Mouse (Mus musculus) naive thymus-derived CD4-positive, alpha-beta T cell, adult 2 months (primary cell): ENCODE data around the gene Tescl.

Experiments used
- DNase-seq: peaks from one replicate; pipeline ENCODE4 v3.0.0-alpha.2; 2011; ENCODE audit warnings: low read depth

Gene Tescl

DNA sequence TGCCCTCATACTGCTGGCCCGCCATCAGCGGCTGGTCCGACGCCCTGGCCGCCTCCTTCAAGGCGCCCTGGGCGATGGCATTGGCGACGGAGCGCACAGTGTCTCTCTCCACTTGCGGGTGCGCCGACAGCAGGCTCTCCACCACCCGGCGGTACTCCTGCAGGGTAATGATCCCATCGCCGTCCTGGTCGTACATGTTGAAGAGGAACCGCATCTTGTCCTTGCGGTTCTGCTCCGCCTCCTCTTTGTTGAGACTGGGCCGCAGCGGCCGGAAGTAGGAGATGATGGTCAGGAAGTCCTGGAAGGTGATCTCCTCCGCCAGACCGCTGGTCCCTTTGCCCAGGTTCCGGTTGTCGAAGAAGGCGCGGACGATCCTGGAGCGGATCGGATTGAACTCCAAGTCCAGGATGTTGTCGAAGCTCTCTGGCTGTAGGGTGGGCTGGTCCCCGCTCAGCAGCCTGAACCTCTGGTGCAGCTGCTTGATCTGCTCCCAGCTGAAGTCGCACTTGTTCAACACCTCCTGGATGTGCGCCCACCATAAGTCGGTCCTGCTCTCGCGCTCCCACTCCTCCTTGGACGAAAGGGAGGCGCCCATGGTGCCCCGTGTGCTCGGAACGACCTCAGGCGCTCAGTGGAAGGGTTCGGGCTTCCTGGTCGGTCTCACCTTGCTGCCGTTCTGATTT is at the start of gene Tescl:
TSS of gene Tescl (minus strand) at position 633 of the 683 bp plus-strand sequence.
- no peak for DNase-seq

DNA sequence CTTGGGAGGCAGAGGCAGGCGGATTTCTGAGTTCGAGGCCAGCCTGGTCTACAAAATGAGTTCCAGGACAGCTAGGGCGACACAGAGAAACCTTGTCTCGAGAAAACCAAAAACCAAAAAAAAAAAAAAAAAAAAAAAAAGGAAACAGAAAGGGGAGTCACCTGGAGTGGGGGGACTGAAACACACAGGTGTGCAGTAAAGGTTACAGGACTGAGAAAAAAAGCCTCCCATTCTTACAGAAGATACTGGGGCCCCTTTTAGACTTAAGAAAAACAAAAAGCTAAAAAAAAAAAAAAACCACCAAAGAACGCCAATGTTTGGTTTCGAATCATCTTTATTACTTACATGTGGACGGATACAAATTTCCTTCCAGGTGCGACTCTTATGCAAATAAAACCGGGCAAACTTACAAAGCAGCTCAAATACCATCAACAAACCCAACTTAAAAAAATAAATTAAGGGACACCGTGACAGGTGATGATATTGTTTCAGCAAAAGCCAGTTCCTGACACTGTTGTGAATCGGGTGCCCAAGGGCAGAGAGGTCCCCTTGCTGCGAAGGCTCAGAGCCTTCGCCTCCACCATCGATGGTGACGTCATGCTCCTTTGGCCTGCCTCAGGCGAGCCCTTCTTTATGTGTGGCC is 49.1 kb upstream of the Tescl start:
- DNase-seq, result no peak

DNA sequence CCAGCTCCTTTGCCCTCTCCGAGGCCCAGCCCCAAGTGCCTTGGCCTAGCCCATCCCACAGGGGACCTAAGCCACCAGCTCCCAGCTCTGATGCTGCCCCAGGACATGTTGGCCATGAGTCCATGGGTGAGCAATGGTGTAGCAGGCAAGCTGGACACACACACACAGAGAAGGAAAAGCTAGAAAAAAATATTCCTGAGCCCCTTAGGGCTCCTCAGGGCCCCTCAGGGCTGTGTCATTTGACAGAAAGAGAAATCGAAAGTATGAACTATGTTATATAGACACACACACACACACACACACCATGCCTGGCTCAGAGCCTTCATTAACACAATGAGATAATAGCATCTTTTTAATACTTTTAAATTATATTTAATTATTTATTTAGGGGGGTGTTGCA is 46.6 kb upstream of the Tescl start:
- peak; percentile 55 for DNase-seq

DNA sequence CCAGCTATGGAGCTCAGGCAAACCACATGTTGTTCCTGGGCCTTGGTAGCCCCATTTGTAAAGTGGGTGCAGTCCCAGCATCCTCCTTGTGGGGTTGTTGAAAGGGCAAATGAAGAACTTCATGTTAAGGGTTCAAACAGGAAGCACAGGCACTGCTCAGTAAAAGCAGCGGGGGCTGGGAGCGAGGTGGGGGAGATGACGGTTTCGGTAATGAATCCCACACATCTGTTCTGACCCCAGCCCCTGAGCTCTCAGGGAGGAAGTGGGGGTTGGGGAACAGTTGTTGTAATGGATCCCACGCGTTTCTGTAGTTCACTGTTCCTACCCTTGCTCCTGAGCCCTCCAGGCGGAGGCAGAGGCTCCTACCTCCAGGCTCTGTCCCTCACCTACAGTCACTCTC is 46.2 kb upstream of the Tescl start:
- DNase-seq, result peak; percentile 71

DNA sequence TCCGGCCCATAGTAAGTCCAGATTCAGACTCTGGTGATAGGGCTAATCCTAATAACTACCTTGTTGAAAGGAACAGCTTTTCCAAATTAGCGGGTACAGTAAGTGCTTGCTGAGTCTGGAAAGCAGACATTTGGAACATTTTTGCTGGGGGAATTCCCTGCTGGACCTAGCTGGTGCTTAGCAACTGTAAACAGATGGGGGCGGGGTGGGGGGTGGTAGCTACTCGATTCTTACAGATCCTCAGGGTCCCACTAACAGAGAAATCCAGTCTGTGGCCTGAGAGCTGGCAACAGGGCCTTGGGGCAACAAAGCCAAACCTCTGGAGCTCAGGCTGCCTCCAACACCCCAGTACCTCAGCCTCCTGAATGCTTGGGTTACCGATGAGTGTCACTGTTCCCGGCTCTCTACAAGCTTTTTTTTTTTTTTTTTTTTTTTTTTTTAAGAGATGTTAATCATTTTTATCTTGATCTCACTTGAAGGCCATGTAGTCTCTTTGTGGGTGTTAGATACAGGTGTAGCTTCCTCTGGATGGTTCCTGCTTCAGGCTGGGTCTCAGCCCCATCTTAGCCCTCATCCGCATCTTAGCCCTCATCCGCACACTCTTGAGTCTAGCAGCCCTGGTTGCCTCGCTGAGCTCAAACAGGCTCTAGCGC is 44.4 kb upstream of the Tescl start:
- peak; percentile 87 for DNase-seq

DNA sequence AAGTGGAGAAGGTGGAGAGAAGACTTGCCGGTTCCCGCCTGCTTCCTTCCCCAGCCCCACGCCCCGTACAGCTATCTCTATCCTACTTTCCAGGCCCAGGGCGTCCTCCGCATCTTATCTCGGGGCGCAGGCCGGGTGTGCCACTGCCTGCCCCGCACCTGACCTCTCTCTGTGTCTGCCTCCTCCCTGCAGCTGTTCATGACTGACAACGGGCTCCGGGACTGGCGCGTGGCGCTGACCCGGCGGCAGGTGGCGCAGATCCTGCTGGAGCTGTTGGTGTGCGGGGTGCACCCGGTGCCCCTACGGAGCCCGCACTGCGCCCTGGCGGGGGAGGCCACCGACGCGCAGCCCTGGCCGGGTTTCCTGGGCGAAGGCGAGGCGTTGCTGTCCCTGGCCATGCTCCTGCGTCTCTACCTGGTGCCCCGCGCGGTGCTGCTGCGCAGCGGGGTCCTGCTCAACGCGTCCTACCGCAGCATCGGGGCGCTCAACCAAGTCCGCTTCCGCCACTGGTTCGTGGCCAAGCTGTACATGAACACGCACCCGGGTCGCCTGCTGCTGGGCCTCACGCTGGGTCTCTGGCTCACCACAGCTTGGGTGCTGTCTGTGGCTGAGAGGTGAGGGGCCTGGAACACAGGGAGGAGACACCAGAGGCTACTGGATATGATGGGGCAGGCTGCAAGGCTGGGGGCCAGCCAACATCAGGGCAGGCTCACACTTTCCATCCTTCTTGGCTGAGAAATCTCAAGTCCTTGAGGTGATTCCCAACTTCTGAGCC is 43.5 kb upstream of the Tescl start:
- peak; percentile 75 for DNase-seq

DNA sequence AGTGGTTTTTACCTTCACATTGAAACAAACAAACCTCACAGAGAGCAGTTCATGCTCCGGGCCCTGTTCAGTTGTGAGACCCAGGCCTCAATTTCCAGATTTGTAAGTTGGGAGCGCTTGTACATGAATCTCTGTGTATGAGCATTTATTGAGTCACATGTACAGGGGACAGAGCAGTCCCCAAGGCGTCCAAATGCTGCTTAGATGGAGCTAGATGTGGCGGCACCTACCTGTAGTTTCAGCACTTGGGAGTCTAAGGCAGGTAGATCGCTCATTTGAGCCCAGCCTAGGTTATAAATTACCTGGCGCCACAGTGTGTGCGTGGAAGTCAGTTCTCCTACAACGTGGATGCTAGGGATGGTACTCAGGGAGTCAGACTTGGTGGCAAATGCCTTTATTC is 42.7 kb upstream of the Tescl start:
- peak; percentile 51 for DNase-seq

DNA sequence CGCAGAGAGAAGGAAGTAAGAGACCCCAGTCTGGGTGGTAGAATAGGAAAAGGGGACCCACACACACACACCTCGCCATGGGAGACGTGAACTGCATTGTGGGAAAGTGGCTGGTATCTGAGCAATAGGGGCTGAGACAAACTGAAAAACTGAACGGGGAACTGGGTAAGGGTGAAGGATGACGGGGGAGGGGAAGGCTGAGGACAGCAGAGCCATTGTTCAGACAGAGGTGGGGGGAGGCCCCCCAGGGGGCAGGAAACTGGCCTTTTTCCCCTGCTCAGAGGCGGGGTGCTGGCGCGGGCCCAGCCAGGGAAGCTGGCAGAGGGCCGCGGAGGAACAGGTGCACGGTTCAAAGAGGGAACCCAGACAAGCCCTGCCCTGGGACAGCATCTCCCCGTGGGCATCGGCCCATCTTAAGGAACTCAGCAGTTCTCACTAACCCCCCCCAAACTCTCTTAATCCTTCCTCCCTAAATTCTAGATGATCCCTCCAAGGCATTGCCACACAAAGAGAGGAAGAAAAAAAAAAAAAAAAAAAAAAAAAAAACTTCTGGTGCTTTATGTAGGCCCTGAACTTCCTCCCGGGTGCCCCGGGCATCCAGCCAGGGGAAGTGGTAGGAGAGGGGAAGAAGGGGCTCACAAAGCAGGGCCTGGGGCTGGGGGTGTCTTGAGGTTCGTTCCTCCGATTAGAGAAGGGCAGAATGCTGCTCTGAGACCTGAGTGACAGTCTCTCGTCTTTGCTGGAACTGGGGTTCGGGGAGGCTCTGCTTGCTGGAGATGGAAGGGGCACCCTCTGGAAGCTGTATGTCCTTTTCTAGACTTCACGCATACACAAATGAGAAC is 40.0 kb upstream of the Tescl start:
- peak; percentile 89 for DNase-seq

DNA sequence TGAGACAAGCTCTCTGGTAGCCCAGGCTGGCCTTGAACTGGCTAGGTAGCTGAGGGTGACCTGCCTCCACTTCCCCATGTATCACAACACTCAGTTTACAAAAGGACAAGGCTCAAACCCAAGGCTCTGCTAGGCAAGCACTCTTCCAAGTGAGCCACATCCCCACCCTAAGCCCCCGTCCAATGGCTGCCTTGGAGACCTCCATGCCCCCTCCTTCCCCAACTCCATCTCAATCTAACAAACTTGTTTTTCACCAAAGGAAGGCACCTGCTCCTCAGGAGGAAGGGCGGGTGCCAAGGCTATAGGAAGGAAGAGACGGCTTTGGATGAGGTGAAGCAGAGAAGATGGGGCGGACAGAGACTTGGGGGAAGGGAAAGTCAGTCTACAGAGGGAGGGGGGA is 39.0 kb upstream of the Tescl start:
- no peak for DNase-seq

DNA sequence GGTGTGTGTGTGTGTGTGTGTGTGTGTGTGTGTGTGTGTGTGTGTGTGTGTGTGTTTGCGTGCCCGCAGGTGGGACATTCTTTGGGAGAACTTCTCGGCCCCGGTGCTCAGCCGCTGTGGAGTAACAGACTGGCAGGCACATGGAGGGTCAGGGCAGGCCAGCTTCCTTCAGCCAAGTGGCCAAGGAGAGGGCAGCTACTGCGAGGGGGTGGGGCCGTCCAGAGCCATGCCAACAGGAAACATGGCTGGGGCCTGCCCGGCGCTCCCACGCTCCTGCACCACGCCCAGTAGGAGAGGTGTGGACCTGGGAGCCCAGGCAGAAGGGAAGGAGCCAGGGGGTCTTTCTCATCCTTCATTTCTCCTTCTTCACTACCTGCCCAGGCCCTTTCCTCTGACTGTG is 38.6 kb upstream of the Tescl start:
- DNase-seq, result peak; percentile 36

DNA sequence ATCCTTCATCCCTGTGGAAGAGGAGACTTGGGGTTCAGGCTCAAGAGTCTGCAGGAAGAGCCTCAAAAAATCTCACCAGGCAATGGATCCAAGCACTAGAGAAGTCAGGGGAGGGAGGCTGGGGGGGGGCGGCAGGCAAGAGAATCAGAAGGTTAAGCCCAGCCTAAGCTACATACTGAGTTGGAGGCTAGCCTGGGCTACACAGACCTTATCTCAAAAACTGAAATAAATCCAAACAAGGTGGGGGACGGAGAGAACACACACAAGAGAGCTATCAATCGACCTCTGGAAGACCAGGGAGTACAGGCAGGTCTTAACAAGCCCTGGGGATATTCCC is 38.0 kb upstream of the Tescl start:
- DNase-seq, result peak; percentile 62

DNA sequence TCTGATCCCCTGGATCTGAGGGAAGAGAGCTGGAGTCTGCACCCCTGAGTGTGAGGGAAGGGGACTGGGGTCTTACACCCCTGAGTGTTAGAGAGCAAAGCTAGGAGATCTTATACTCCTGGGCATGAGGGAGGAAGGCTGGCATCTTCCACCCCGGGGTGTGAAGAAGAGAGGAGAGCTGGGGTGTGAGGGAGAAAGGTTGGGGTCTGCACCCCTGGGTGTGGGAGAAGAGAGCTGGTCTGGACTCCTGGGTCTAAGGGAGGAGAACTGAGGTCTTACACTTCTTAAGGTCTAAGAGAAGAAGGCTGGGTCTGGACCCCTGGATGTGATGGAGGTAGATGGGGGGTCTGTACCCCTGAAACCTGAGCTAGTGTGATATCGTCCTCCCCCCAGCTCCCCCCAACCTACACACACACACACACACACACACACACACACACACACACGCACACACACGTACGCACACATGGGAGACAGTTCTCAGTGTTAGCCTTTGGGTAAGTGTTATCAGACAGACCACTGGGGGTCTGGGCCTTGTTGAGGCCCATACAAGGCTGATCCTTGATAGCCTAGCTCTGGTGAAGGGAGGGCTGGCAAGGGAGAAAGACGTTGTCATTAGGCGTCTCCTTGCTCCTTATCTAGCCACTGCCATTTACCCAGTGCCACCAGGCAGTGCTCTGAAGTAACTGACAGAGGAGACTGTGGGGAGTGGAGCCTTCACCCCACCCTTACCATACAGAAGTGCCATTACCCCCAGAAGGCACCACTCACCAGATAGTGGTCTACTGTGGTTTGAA is 37.5 kb upstream of the Tescl start:
- DNase-seq, result no peak

DNA sequence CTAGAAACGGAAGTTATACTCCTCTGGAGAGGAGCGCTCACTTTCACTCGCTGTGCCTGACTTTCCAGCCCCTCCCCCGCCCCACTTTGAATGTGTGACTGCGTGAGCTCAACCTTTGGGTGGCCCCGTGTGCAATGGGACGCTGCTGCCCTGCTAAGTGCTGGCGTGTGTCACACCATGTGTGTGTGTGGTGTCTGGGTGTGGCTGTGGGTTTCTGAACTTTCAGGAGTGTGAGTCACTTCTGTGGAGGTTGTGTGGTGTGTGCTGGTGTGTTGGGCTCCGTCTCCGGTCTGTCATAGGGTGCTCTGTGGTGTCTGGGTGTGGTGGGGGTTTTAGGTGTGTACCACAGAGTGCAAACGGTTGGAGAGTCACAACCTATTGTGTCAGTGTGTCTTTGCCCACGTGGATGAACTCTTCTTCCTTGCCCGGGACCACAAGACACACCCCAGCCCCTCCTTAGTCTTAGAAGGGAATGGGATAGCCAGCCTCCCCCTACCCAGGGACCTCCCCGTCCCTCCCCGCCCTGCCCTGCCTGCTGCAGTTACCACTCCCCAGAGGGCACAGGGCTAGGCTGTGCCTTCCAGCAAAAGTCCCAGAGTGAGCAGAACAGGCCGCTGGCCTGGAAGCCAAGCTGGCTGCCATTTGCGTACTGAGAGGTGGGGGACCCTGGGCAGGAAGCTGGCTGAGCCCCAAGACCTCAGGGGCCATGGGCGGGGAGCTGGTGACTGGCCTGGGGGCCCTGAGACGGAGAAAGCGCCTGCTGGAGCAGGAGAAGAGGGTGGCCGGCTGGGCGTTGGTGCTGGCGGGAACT is 36.2 kb upstream of the Tescl start, which contains the start of gene Kcnn4:
TSS of gene Kcnn4 (plus strand) at position 533 of the 811 bp plus-strand sequence.
- DNase-seq, result peak; percentile 93

DNA sequence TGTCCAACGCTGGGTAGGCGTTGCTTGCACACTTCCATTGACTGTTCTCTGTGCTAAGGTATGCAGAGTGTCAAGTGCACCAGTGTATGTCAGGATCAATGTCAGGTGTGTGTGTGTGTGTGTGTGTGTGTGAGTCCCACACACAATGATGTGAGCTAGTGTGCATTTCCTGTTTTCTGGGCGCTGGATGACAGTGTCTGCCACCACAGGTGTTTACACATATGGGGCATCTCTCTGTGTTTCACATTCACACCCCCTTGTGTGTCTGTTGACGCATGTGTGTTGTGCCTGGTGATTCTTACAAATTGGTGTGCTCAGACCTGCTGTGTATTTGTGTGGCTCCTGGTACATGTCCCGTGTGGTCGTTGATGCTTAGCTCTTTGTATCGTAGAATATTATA is 35.2 kb upstream of the Tescl start:
- peak; percentile 56 for DNase-seq

DNA sequence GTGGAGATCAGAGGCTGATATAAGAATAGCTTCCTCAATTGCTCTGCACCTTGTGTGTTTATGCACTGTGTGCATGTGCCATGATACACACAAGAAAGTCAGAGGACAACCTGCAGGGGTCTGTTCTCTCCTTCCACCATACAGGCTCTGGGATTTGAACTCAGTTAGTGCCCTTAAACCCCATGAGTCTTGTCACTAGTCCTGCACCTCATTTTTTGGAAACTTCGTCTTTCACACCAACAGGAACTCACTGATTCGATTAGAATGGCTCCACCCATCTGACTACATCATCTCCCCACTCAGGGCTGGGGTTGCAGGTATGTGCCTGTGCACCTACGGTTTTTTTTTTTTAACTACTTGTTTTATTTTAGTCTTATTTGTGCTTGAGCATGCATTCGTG is 34.5 kb upstream of the Tescl start:
- DNase-seq, result peak; percentile 67

DNA sequence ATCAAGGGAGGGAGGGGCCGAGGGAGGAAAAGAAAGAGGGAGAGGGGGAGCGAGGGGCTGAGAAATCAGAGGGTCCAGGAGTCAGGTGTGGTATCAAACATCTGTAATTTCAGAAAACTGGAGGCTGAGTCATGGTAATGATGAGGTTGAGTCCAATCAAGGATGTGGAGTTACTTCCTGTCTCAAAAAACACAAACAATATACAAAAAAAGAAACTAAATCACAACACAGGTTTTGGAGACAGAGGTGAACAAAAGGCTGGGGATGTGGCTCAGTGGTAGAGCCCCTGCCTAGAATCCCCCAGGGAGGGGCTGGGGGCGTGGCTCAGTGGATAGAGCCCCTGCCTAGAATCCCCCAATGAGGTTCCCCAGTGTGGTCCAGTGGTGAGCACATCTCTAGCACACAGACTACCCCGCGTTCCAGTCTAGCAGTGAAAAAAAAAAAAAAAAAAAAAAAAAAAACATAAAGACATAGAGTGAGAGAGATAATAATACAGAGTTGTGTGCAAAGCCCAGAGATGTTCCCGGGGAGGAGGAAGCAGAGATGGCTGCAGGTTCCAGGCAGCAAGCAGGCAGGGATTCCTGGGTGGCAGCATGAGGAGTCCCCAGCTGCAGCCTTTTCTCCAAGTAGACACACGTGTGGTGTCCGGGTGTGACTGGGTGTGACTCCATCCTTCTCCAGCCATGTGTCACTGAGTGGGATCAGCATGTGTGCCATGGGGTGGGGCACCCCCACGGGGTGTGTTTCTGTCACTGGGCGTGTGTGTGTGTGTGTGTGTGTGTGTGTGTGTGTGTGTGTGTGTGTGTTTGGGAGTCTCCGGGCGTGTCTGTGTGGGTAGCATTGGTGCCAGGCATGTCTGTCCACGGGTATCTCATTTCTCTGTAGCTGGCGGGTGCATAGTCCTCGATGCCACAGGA is 33.2 kb upstream of the Tescl start:
- DNase-seq, result peak; percentile 30

DNA sequence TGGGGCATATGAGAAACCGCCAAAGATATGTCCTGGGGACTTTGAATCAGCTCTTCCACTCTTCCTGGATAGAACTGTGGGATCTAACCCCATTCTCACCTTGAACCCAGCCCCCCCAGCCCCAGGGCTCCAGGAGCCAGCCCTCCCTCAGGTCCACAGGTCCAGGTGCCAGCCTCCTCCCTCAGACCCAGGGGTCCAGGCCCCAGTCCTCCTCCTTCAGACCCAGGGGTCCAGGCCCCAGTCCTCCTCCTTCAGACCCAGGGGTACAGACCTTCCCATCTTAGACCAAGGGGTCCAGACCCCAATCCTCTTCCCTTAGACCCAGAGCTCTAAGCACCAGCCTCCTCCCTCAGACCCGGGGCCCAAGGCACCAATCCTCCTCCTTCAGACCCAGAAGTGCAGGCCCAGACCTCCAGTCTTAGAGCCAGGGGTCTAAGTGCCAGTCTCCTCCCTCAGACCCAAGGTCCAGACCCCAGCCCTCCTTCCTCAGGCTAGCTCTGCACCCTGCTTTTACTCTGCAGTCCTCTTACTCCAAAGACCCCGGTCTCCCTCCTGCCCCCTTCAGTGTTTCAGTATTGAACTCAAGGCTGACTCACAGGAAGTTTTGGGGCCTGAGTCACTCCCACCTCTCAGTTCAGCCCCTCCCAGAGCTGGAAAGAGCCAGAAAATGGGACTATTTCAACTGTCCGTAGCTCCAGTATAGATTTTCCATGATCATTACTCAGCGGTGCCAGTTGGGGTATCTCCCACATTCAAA is 31.7 kb upstream of the Tescl start:
- peak; percentile 28 for DNase-seq

DNA sequence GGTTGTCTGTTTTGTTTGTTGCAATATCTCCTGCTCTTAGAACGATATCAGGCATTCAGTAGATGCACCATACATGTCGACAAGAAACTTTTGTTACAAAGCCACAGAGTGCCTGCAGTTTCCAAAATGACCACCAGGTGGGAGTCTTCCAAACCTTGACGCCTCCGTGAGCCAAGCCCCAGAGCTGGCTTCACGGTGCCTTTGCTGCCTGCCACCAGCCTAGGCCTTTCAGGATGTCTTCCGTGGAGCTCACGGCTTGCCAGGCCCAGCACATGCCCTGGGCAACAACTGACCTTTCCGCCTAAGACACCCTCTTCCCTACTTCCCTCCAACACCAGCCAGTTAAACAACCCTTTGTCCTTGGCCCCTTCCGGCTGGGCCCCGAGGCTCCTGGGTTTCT is 31.1 kb upstream of the Tescl start:
- DNase-seq, result peak; percentile 96
